Mouse (Mus musculus) hindbrain, embryonic 10.5 days (tissue): Measurements from ENCODE around the gene Pemt. TPM values are rescaled to one million over a fixed set of nuclear protein-coding genes. Genes with fewer than 3 reads are reported as not detected.

ENCODE experiments used
- DNase-seq: peaks from one replicate; pipeline ENCODE4 v3.0.0-alpha.2; 2017; ENCODE audit warnings: low spot score
- H3K27ac ChIP-seq: fragments of 300-500 bp; sonication (generic); 2 replicates; pipeline ENCODE4 v1.5.1; 2016; ENCODE audit warnings: mild to moderate bottlenecking, moderate library complexity
- H3K27me3 ChIP-seq: fragments of 300-500 bp; sonication (generic); 2 replicates; pipeline ENCODE4 v1.6.1; 2016; ENCODE audit warnings: mild to moderate bottlenecking; ENCODE audit not compliant: poor library complexity, insufficient read depth, severe bottlenecking
- H3K36me3 ChIP-seq: fragments of 300-500 bp; sonication (generic); 2 replicates; pipeline ENCODE4 v1.6.1; 2016; ENCODE audit warnings: mild to moderate bottlenecking, moderate library complexity
- H3K4me1 ChIP-seq: fragments of 300-500 bp; sonication (generic); replicated peaks from 2 replicates; pipeline ENCODE4 v1.6.1; 2016; ENCODE audit warnings: mild to moderate bottlenecking
- H3K4me3 ChIP-seq: fragments of 300-500 bp; sonication (generic); 2 replicates; pipeline ENCODE4 v1.5.1; 2016; ENCODE audit warnings: mild to moderate bottlenecking, moderate library complexity
- H3K9me3 ChIP-seq: fragments of 300-500 bp; sonication (generic); 2 replicates; pipeline ENCODE4 v1.6.1; 2016; ENCODE audit warnings: mild to moderate bottlenecking, moderate library complexity
- WGBS: fragments of 180-500 bp; shearing (Covaris S2); methylation state at CpG from one replicate; pipeline ENCODE4 v1.1.7; 2016; 5-methylcytosine and 5-hydroxymethylcytosine counted together
- polyA plus RNA-seq: library from polyadenylated mRNA; unstranded; fragments of >200 nt; fragmentation: Nextera tagmentation; extraction: Ambion mirVana; gene quantifications from 2 replicates; pipeline ENCODE4 v1.2.1, GENCODE M21; 2016

Gene Pemt
- polyA plus RNA-seq, 1 experiment from 2014 or later = 9.2 TPM

GRCm38 (mm10) chr11:60073121-60073520, 26.8 kb upstream of the Pemt start:
- no peak for DNase-seq
- Histone ChIP-seq H3K4me1 (peaks cover 10% of the 10 kb centered on the region), H3K27me3 (no peaks in the 10 kb centered on the region), H3K9me3 (no peaks in the 10 kb centered on the region), H3K36me3 (no peaks in the 10 kb centered on the region), H3K27ac (no peak overlapping the region), H3K4me3 (no peak overlapping the region)

GRCm38 (mm10) chr11:60071221-60071620, 24.9 kb upstream of the Pemt start:
- H3K9me3 ChIP-seq = no peaks in the 10 kb centered on the region
- no peak for DNase-seq
- 92% methylated on average over 6 of the region's 6 CpGs for WGBS
- H3K4me1 ChIP-seq = peaks cover 10% of the 10 kb centered on the region
- no peak overlapping the region for H3K4me3 ChIP-seq
- peak overlapping the region; percentile 73; the same call in 1 of the 2 replicates for H3K27ac ChIP-seq
- no peaks in the 10 kb centered on the region for H3K36me3 ChIP-seq
- H3K27me3 ChIP-seq = no peaks in the 10 kb centered on the region

- H3K4me3 ChIP-seq = no peak overlapping the region
- no peaks in the 10 kb centered on the region for H3K36me3 ChIP-seq
- no peaks in the 10 kb centered on the region for H3K9me3 ChIP-seq
- H3K27me3 ChIP-seq = no peaks in the 10 kb centered on the region
- WGBS = 36% methylated on average over 8 of the region's 8 CpGs
- H3K4me1 ChIP-seq = peaks cover 10% of the 10 kb centered on the region
- peak; percentile 77 for DNase-seq
- peak overlapping the region; percentile 73 for H3K27ac ChIP-seq
Measured at GRCm38 (mm10) chr11:60070599-60070998, 24.3 kb upstream of the Pemt start.

GRCm38 (mm10) chr11:60068631-60069030, 22.3 kb upstream of the Pemt start:
- Histone ChIP-seq H3K9me3 (no peaks in the 10 kb centered on the region), H3K4me1 (peaks cover 10% of the 10 kb centered on the region), H3K4me3 (no peak overlapping the region), H3K27me3 (no peaks in the 10 kb centered on the region), H3K27ac (no peak overlapping the region), H3K36me3 (no peaks in the 10 kb centered on the region)
- DNase-seq = no peak

GRCm38 (mm10) chr11:60067646-60068045, 21.4 kb upstream of the Pemt start:
- Histone ChIP-seq H3K27ac (no peak overlapping the region), H3K4me1 (peaks cover 10% of the 10 kb centered on the region), H3K36me3 (no peaks in the 10 kb centered on the region), H3K9me3 (no peaks in the 10 kb centered on the region), H3K4me3 (no peak overlapping the region), H3K27me3 (no peaks in the 10 kb centered on the region)
- WGBS = 88% methylated on average over 4 of the region's 4 CpGs
- no peak for DNase-seq

GRCm38 (mm10) chr11:60065267-60065666, 19.0 kb upstream of the Pemt start:
- 57% methylated on average over 1 of the region's 1 CpGs for WGBS
- DNase-seq = no peak
- no peak overlapping the region for H3K27ac ChIP-seq
- H3K36me3 ChIP-seq = no peaks in the 10 kb centered on the region
- no peaks in the 10 kb centered on the region for H3K9me3 ChIP-seq
- no peaks in the 10 kb centered on the region for H3K4me1 ChIP-seq
- no peaks in the 10 kb centered on the region for H3K27me3 ChIP-seq
- no peak overlapping the region for H3K4me3 ChIP-seq

GRCm38 (mm10) chr11:60061504-60062006, 15.3 kb upstream of the Pemt start:
- DNase-seq = no peak
- no peak overlapping the region for H3K4me3 ChIP-seq
- no peaks in the 10 kb centered on the region for H3K36me3 ChIP-seq
- H3K27me3 ChIP-seq = no peaks in the 10 kb centered on the region
- no peaks in the 10 kb centered on the region for H3K4me1 ChIP-seq
- H3K9me3 ChIP-seq = no peaks in the 10 kb centered on the region
- H3K27ac ChIP-seq = no peak overlapping the region
- 78% methylated on average over 4 of the region's 4 CpGs for WGBS

- 94% methylated on average over 2 of the region's 2 CpGs for WGBS
Measured at GRCm38 (mm10) chr11:60060026-60060425, 13.7 kb upstream of the Pemt start.

GRCm38 (mm10) chr11:60058441-60058840, 12.2 kb upstream of the Pemt start:
- DNase-seq = no peak
- H3K36me3 ChIP-seq = no peaks in the 10 kb centered on the region
- H3K4me1 ChIP-seq = no peaks in the 10 kb centered on the region
- no peaks in the 10 kb centered on the region for H3K27me3 ChIP-seq
- H3K4me3 ChIP-seq = no peak overlapping the region
- 86% methylated on average over 10 of the region's 10 CpGs for WGBS
- no peak overlapping the region for H3K27ac ChIP-seq
- no peaks in the 10 kb centered on the region for H3K9me3 ChIP-seq

More at GRCm38 (mm10) chr11:60060026-60060425, 13.7 kb upstream of the Pemt start:
- H3K27me3 ChIP-seq = no peaks in the 10 kb centered on the region
- H3K9me3 ChIP-seq = no peaks in the 10 kb centered on the region
- H3K4me1 ChIP-seq = no peaks in the 10 kb centered on the region
- H3K27ac ChIP-seq = no peak overlapping the region
- no peaks in the 10 kb centered on the region for H3K36me3 ChIP-seq
- H3K4me3 ChIP-seq = no peak overlapping the region
- no peak for DNase-seq

- Histone ChIP-seq H3K9me3 (no peaks in the 10 kb centered on the region), H3K4me1 (no peaks in the 10 kb centered on the region), H3K27ac (no peak overlapping the region), H3K4me3 (no peak overlapping the region), H3K27me3 (no peaks in the 10 kb centered on the region), H3K36me3 (no peaks in the 10 kb centered on the region)
- DNase-seq = no peak
- WGBS = 80% methylated on average over 2 of the region's 2 CpGs
Measured at GRCm38 (mm10) chr11:60057987-60058386, 11.7 kb upstream of the Pemt start.

- Histone ChIP-seq H3K4me1 (no peaks in the 10 kb centered on the region), H3K27me3 (peaks cover 2% of the 10 kb centered on the region; the same call in 1 of the 2 replicates), H3K27ac (no peak overlapping the region), H3K9me3 (no peaks in the 10 kb centered on the region), H3K36me3 (no peaks in the 10 kb centered on the region), H3K4me3 (no peak overlapping the region)
- 83% methylated on average over 6 of the region's 6 CpGs for WGBS
- no peak for DNase-seq
Measured at GRCm38 (mm10) chr11:60056520-60056919, 10.2 kb upstream of the Pemt start.

- H3K27me3 ChIP-seq = peaks cover 4% of the 10 kb centered on the region; the same call in 1 of the 2 replicates
- DNase-seq = no peak
- peaks cover 8% of the 10 kb centered on the region for H3K4me1 ChIP-seq
- 88% methylated on average over 2 of the region's 2 CpGs for WGBS
- H3K4me3 ChIP-seq = no peak overlapping the region
- H3K27ac ChIP-seq = no peak overlapping the region
- H3K36me3 ChIP-seq = no peaks in the 10 kb centered on the region
- H3K9me3 ChIP-seq = no peaks in the 10 kb centered on the region
Measured at GRCm38 (mm10) chr11:60048841-60049240, 2.6 kb upstream of the Pemt start.

GRCm38 (mm10) chr11:60045676-60046057, 622 bp downstream of the Pemt start:
- no peaks in the 10 kb centered on the region for H3K27me3 ChIP-seq
- DNase-seq = no peak
- no peaks in the 10 kb centered on the region for H3K36me3 ChIP-seq
- H3K4me1 ChIP-seq = peaks cover 8% of the 10 kb centered on the region
- WGBS = 7% methylated on average over 3 of the region's 3 CpGs
- H3K27ac ChIP-seq = peak overlapping the region; percentile 91
- no peaks in the 10 kb centered on the region for H3K9me3 ChIP-seq
- H3K4me3 ChIP-seq = peak overlapping the region; percentile 60

- no peak overlapping the region for H3K4me3 ChIP-seq
- H3K4me1 ChIP-seq = peaks cover 8% of the 10 kb centered on the region
- WGBS = 87% methylated on average over 1 of the region's 1 CpGs
- no peak overlapping the region for H3K27ac ChIP-seq
- DNase-seq = no peak
- no peaks in the 10 kb centered on the region for H3K27me3 ChIP-seq
- no peaks in the 10 kb centered on the region for H3K9me3 ChIP-seq
- H3K36me3 ChIP-seq = no peaks in the 10 kb centered on the region
Measured at GRCm38 (mm10) chr11:60044777-60045176, 1.5 kb downstream of the Pemt start.
